Mouse (Mus musculus) liver, embryonic 18 days (tissue): ENCODE measurements around the gene Nup153. TPM values are rescaled to one million over a fixed set of nuclear protein-coding genes. Genes with fewer than 3 reads are reported as not detected.

Experiments used
- polyA plus RNA-seq: library from polyadenylated mRNA; depleted of rRNA; stranded (reverse); fragments of >200 nt; gene quantifications from 2 replicates; pipeline ENCODE4 v1.2.3, GENCODE M21; 2012; rRNA removed

The Nup153 gene
- polyA plus RNA-seq = 22.0 TPM in 2 replicates

DNA sequence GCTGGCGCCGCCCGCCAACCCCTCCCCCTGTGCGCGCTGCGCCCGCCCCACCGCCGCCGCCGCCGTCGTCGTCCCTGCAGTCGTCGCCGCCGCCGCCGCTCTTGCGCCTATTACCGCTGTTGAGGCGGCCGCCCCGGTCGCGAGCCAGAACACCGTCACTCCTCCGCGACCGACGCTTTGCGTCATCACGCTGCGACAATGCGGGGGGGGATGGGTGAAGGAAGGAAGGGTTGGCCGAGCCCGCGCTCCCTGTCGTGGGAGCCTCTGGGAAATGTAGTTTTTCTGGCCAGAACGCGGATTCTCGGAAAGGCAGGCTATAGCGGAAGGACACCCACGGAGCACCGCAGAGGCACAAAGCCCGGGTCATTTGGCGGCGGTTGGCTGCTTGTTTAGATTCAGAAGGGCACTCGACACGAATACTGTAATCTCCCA, at the start of gene Nup153:
Nup153 (minus strand) TSS at position 104 of the 432 bp plus-strand sequence.

DNA sequence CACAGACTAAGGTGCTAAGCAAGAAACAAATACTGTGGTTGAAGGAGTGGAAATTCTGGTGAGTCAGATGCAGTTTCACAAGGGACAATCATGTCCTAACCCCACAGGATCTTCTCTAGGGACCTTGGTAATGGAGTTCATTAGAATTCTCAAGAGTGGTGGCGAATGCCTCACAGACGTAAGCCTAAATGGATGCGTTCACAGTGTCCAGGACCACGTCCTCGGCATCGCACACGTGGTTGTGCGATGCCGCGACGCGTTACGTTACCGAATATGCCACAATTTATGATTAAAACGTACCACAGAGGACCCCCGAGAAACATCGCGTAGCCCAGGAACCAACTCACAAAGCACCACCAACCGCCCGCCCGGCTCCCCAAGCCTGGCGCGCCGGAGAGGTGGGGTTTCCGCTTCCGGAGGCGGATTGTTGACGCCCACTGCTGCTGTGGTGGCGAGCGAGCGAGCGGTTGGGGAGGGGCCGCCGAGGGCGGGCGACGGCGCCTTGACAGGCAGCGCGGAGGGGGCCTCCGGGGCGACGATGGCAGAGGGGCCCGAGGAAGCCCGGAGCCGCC, 58.6 kb downstream of the Nup153 start, which contains the start of gene Fam8a1:
Fam8a1 (plus strand) TSS at position 475 of the 572 bp plus-strand sequence.

Other genes starting within 250 kb of the Nup153 start
- gene Cap2, start 226.1 kb downstream of the Nup153 start, polyA plus RNA-seq = 0.34 and 0.46 TPM in 2 replicates
- gene Fam8a1, start 58.4 kb downstream of the Nup153 start, polyA plus RNA-seq = 9.2 and 9.3 TPM in 2 replicates
- 3.5 TPM in 2 replicates for gene Kif13a, start 201.9 kb upstream of the Nup153 start, polyA plus RNA-seq